Mouse (Mus musculus) small intestine, adult 2 months (tissue): ENCODE results near the gene Tcea3.

ENCODE experiments used
- CTCF ChIP-seq: fragments of 200-500 bp; IDR thresholded peaks from 2 replicates; pipeline ENCODE4 v1.5.1; 2012; ENCODE audit warnings: low read depth, mild to moderate bottlenecking, control low read depth, inconsistent platforms, low read length, moderate library complexity, mixed read lengths; ENCODE audit not compliant: insufficient replicate concordance, insufficient read length; ENCODE audit errors: extremely low read depth
- POLR2A ChIP-seq: fragments of 200-500 bp; IDR thresholded peaks from 2 replicates; pipeline ENCODE4 v1.6.1; 2012; ENCODE audit warnings: low read depth, mild to moderate bottlenecking, control low read depth, inconsistent platforms, low read length, moderate library complexity

DNA sequence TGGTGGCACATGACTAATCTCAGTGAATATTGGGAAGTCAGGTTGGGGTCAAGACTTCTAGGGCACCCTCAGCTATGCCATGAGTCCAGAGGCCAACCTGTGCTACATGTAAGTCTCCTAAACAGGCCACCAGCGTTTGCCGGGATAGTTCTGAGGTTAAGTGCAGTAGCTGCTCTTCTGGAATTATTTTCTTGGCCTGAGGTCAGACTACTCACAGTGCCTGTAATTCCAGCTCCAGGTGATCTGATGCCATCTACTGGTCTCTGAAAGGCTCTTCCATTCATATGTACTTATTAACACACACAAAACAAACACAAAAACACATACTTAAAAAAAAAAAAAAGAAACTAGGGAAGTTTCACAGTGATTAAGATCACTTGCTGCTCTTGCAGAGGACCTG lies 76.7 kb downstream of the Tcea3 start:
- TF ChIP-seq CTCF (no peak), POLR2A (no peak)
